Mouse (Mus musculus): ENCODE measurements around the gene Sp9.

The Sp9 gene

GRCm38 (mm10) chr2:73312152-73313116, 40.7 kb downstream of the Sp9 start, which contains the start of the genes Scrn3 and Cir1:
Gene Scrn3, plus strand, starts transcription at chr2:73312601.
Gene Cir1, minus strand, starts transcription at chr2:73312701.
- DNase-seq (ENCODE audit: low read depth, low spot score) = peak; percentile 99

- DNase-seq (ENCODE audit: low read depth, low spot score) = peak; percentile 56
Observed at GRCm38 (mm10) chr2:73313117-73313501, 41.4 kb downstream of the Sp9 start.

- DNase-seq (ENCODE audit: low read depth, low spot score) = no peak
Observed at GRCm38 (mm10) chr2:73314311-73314710, 42.6 kb downstream of the Sp9 start.

- DNase-seq (ENCODE audit: low read depth, low spot score) = no peak
Observed at GRCm38 (mm10) chr2:73317426-73317825, 45.7 kb downstream of the Sp9 start.

GRCm38 (mm10) chr2:73319218-73319617, 47.5 kb downstream of the Sp9 start:
- DNase-seq (ENCODE audit: low read depth, low spot score) = no peak

- DNase-seq (ENCODE audit: low read depth, low spot score) = peak; percentile 66
Observed at GRCm38 (mm10) chr2:73322991-73323390, 51.3 kb downstream of the Sp9 start.

GRCm38 (mm10) chr2:73325871-73326270, 54.1 kb downstream of the Sp9 start:
- DNase-seq (ENCODE audit: low read depth, low spot score) = no peak

Measured in ZHBTc4 (cell line).